Mouse (Mus musculus): ENCODE data around the gene Bpifa1. TPM values are rescaled to one million over a fixed set of nuclear protein-coding genes. Genes with fewer than 3 reads are reported as not detected.

Gene Bpifa1
- total RNA-seq, 2 experiments from 2014 or later: not detected

DNA sequence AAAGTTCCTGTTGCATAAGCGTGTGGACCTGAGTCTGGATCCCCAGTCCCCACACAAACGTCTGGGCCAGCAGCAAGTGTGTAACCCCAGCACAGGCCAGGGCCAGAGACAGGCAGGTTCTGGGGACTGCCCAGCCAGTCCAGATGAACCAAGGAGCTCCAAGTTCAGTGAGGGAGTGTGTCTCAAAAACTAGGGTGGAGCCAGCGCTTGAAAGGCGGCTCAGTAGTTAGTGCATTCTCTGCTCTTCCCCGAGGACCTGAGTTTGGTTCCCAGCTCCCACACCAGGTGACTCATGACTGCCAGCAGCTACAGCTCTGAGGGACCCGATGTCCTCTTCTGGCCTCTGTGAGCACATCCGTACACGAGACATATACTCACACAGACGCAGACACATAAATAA is 54.4 kb downstream of the Bpifa1 start:
- intact Hi-C loops (cut with DNase I): no loop called here

More for the DNA sequence above, 54.4 kb downstream of the Bpifa1 start:
- DNase-seq: no peak

Other genes starting within 250 kb of the Bpifa1 start
- not detected for gene Bpifb6, start 242.5 kb upstream of the Bpifa1 start, total RNA-seq (2021)
- gene Bpifb3, start 224.7 kb upstream of the Bpifa1 start, total RNA-seq (2021): under 1 TPM in 1 of 2 experiments, not detected in 1; 0.40 TPM
- gene Bpifb4, start 204.7 kb upstream of the Bpifa1 start, total RNA-seq (2021): not detected
- not detected for gene Bpifa6, start 167.9 kb upstream of the Bpifa1 start, total RNA-seq (2021)
- gene Bpifa2, start 134.6 kb upstream of the Bpifa1 start, total RNA-seq (2021): not detected
- not detected for gene Bpifa3, start 12.5 kb upstream of the Bpifa1 start, total RNA-seq (2021)
- not detected for gene Bpifa5, start 19.7 kb downstream of the Bpifa1 start, total RNA-seq (2021)
- gene Bpifb1, start 47.9 kb downstream of the Bpifa1 start, total RNA-seq (2021): under 1 TPM; 0.14 to 0.30 TPM
- gene Bpifb5, start 80.9 kb downstream of the Bpifa1 start, total RNA-seq (2021): under 1 TPM in 1 of 2 experiments, not detected in 1; 0.30 TPM
- not detected for gene Bpifb9a, start 115.0 kb downstream of the Bpifa1 start, total RNA-seq (2021)
- gene Bpifb9b, start 164.3 kb downstream of the Bpifa1 start, total RNA-seq (2021): not detected
- gene Cdk5rap1, start 230.1 kb downstream of the Bpifa1 start, total RNA-seq (2021): 10 to 100 TPM; 10.2 to 14.4 TPM

All from left cerebral cortex, postnatal 4 days (tissue).